Mouse (Mus musculus) layer of hippocampus, adult 2 months (tissue): ENCODE results near the gene 1700029P11Rik. TPM values are rescaled to one million over a fixed set of nuclear protein-coding genes. Genes with fewer than 3 reads are reported as not detected.

ENCODE experiments used
- DNase-seq, 2 experiments: peaks; one replicate each; pipeline ENCODE4 v3.0.0; 2022; ENCODE audit warnings: low spot score in 2 of 2
- H3K27ac ChIP-seq: fragments of 200-600 bp; 2 replicates; pipeline ENCODE4 v1.8.1; 2022
- H3K4me3 ChIP-seq: fragments of 200-600 bp; 2 replicates; pipeline ENCODE4 v1.8.1; 2022; ENCODE audit warnings: mild to moderate bottlenecking
- CTCF ChIP-seq: fragments of 200-600 bp; conservative IDR thresholded peaks from 2 replicates; pipeline ENCODE4 v1.8.1; 2022; ENCODE audit warnings: antibody characterized with exemption, mild to moderate bottlenecking, moderate library complexity
- total RNA-seq, 2 experiments: library from RNA; stranded (reverse); gene quantifications; 2 replicates each; pipeline ENCODE4 v1.2.3; 2021

1700029P11Rik gene
- total RNA-seq, 2 experiments from 2014 or later = not detected

GRCm38 (mm10) chr15:81993992-81994391, 13.7 kb downstream of the 1700029P11Rik start:
- TF ChIP-seq CTCF = no peak
- H3K4me3 ChIP-seq = no peak overlapping the region
- no peak for DNase-seq
- no peak overlapping the region for H3K27ac ChIP-seq

- Histone ChIP-seq H3K4me3 (no peak overlapping the region), H3K27ac (no peak overlapping the region)
- TF ChIP-seq CTCF = no peak
- DNase-seq = no peak
Observed at GRCm38 (mm10) chr15:82004257-82004656, 23.9 kb downstream of the 1700029P11Rik start.

- no peak overlapping the region for H3K4me3 ChIP-seq
- DNase-seq = no peak
- TF ChIP-seq CTCF = no peak
- H3K27ac ChIP-seq = no peak overlapping the region
Observed at GRCm38 (mm10) chr15:82011947-82012346, 31.6 kb downstream of the 1700029P11Rik start.

- peak overlapping the region; percentile 96 for H3K27ac ChIP-seq
- DNase-seq = peak in 1 of 2 experiments; percentile 31
Observed at GRCm38 (mm10) chr15:82014745-82015391, 34.5 kb downstream of the 1700029P11Rik start.

GRCm38 (mm10) chr15:82015392-82016100, 35.2 kb downstream of the 1700029P11Rik start:
- no peak for DNase-seq
- Histone ChIP-seq H3K27ac (peak overlapping the region; percentile 96), H3K4me3 (peak overlapping the region; percentile 99)
- peak; percentile 35 for TF ChIP-seq CTCF

More at GRCm38 (mm10) chr15:82014745-82015391, 34.5 kb downstream of the 1700029P11Rik start:
- peak overlapping the region; percentile 99 for H3K4me3 ChIP-seq
- no peak for TF ChIP-seq CTCF

- Histone ChIP-seq H3K4me3 (peak overlapping the region; percentile 99), H3K27ac (peak overlapping the region; percentile 96)
- peak; percentile 36; the same call in 1 of the 2 replicates for TF ChIP-seq CTCF
- peak; percentile 99 to 100 for DNase-seq
Observed at GRCm38 (mm10) chr15:82016101-82016808, 35.9 kb downstream of the 1700029P11Rik start.

GRCm38 (mm10) chr15:82016830-82017229, 36.5 kb downstream of the 1700029P11Rik start:
- DNase-seq = no peak
- Histone ChIP-seq H3K4me3 (peak overlapping the region; percentile 99), H3K27ac (peak overlapping the region; percentile 81; the same call in 1 of the 2 replicates)
- TF ChIP-seq CTCF = no peak

GRCm38 (mm10) chr15:82017461-82017860, 37.1 kb downstream of the 1700029P11Rik start:
- H3K4me3 ChIP-seq = no peak overlapping the region
- DNase-seq = no peak
- no peak for TF ChIP-seq CTCF
- no peak overlapping the region for H3K27ac ChIP-seq

- no peak for DNase-seq
- no peak for TF ChIP-seq CTCF
- Histone ChIP-seq H3K27ac (no peak overlapping the region), H3K4me3 (no peak overlapping the region)
Observed at GRCm38 (mm10) chr15:82019288-82019687, 38.9 kb downstream of the 1700029P11Rik start.

- TF ChIP-seq CTCF = no peak
- DNase-seq = no peak
- Histone ChIP-seq H3K27ac (no peak overlapping the region), H3K4me3 (no peak overlapping the region)
Observed at GRCm38 (mm10) chr15:82022535-82023088, 42.3 kb downstream of the 1700029P11Rik start.

GRCm38 (mm10) chr15:82023965-82024635, 43.8 kb downstream of the 1700029P11Rik start:
- no peak for DNase-seq
- TF ChIP-seq CTCF = no peak
- Histone ChIP-seq H3K4me3 (no peak overlapping the region), H3K27ac (no peak overlapping the region)

GRCm38 (mm10) chr15:82027276-82027675, 46.9 kb downstream of the 1700029P11Rik start:
- no peak for TF ChIP-seq CTCF
- H3K27ac ChIP-seq = no peak overlapping the region; the same call in 1 of the 2 replicates
- no peak overlapping the region for H3K4me3 ChIP-seq
- no peak for DNase-seq
